Mouse (Mus musculus) frontal cortex, postnatal 10 days (tissue): Measurements from ENCODE around the gene Tmem221.

Experiments
- DNase-seq, 2 experiments: peaks; one replicate each; pipeline ENCODE4 v3.0.0; 2022; ENCODE audit warnings: low spot score in 2 of 2, mixed read lengths in 1 of 2

Tmem221 gene

DNA sequence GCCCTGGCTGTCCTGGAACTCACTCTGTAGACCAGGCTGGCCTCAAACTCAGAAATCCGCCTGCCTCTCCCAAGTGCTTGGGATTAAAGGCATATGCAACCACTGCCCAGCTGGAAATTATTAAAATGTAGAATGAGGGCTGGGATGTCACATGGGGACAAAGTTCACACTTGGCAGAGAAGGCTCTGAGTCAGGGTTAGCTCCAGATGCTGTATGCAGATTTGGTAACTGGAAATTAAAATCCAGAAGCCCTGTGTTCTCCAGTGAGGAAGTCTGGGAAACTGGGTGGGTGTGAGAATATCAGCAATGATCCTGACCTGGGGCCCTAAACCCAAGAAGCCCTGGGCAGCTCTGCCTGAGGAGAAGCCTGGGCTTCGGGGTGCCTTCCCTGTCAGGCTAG is 49.4 kb downstream of the Tmem221 start:
- no peak for DNase-seq

DNA sequence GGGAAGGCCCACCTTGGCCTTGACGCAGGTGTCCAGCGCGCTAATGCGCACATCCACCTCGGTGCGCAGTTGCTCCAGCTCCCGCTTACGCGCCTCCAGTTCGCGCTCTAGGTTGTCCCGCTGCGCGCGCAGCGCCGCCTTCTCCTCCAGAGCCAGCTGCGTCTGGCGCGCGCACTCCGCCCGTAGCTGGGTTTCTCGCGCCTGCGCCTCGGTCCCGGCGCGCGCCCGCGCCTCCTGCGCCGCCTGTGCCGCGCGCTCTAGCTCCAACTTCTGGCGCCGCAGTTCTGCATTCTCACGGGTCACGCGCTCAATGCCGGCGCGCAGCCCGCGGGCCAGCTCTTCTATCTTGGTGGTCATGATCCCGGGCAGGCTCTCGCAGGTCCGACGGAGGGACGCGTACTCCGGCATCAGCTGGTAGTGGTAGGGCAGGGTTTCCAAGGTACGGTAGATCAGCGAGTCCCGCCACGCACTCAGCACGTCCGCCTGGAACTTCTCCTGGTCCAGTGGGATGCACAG is 51.0 kb downstream of the Tmem221 start:
- peak; percentile 62 to 77 for DNase-seq

DNA sequence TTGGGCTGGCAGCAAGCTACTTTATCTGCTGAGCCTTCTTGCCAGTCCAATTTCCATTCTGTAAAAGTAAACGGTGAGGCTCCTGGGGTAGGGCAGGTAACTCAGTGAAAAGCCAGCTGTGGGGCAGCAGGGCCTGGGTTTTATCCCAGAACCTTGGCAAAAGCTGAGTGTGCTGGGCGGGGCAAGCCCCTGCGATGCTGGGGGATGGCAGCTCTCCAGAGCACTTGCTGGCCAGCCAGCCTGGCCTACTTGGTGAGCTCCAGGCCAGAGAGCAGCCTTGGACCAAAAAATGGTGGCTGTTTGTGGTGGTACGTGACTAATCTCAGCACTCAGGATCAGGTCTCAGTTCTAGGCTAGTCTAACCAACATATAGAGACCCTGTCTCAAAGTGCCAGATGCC is 52.7 kb downstream of the Tmem221 start:
- no peak for DNase-seq

DNA sequence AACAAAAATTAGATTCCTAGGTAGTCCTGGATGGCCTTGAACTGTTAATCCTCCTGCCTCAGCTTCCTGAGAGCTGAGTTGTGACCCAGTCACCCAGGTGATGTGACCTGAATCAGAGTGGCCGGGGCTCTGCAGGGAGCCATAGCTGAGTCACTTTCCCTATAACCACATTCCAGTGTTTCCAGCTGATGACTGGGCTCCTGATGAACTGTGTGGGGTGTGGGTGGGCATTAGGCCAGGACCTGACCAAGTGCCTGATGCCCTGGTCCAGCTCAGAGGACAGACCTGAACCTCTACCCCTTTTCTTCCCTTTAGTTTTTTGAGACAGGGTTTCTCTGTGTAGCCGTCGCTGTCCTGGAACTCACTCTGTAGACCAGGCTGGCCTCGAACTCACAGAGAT is 53.3 kb downstream of the Tmem221 start:
- DNase-seq: no peak

DNA sequence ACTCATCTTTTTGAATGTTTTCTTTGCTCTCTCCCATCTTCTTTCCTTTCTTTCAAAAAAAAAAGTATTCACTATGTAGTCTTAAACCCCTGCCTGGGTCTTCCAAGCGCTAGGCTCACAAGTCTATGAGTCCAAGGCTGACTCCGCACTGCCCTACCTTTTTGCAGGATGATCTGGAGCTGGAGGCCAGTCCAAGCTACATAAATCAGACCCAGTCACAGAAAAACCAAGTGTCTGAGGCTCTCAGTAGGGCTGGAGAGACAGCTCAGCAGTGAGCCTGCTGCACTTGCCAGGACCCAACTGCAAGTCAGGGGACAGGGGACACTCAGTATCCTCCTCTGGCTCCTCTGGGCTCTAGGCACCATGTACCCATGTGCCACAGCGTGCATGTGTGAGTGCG is 54.3 kb downstream of the Tmem221 start:
- DNase-seq: no peak
